9 mouse cellular contexts compared by ENCODE assay signal in the genomic region with DNA sequence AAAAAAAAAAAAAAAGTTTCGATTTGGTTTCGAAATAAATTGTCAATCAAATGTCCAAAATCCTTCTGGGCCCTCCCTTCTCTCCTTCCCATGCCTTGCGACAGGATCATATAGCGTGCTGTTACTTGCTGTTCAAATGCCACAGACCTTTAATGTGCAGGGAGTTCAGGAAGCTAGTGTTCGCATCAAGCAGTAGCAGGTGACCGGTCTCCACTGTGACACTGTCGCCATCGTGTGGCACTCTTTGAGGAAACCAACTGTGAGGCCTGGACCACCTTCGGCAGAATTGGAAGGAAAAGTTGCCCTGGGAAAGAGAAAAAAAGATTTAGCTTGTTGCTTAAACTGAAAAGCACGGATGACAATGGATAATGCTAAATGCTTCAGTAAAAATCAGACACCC.
DNase-seq lines count a peak whose midpoint lies in the region; ATAC-seq and TF ChIP-seq lines count a peak whose summit lies in the region.
"Had no signal": no experiment of that assay in that cellular context is flagged by ENCODE, and none has a peak within 500 bp of the region (broad histone marks: within the 10 kb centered on the region; RNA-seq: fewer than 3 reads in every experiment).

No protein-coding gene starts in this region.

- TF ChIP-seq CTCF in layer of hippocampus, adult 2 months (conservative IDR thresholded peaks at IDR 0.05): peak; percentile 84
- peak; percentile 49; the same call in 1 of the 2 replicates for TF ChIP-seq CTCF in testis, adult 2 months (IDR thresholded peaks at IDR 0.05; ENCODE audit: control insufficient read depth, insufficient read depth, insufficient replicate concordance, low read depth, low read length)

- no peaks in the 10 kb centered on the region for H3K4me1 ChIP-seq in forebrain, embryonic 12.5 days
- no peaks in the 10 kb centered on the region for H3K4me1 ChIP-seq in midbrain, embryonic 11.5 days (ENCODE audit: control insufficient read depth, insufficient read depth, low read length)
- H3K4me1 ChIP-seq in testis, adult 2 months (ENCODE audit: control insufficient read depth, insufficient read depth, low read length): peaks cover 3% of the 10 kb centered on the region
- H3K4me1 ChIP-seq: limb, embryonic 15.5 days had no signal

- 26% methylated on average over 10 of the region's 10 CpGs for WGBS in forebrain, embryonic 12.5 days
- 19% methylated on average over 10 of the region's 10 CpGs for WGBS in midbrain, embryonic 11.5 days

- no peaks in the 10 kb centered on the region for H3K9me3 ChIP-seq in forebrain, embryonic 12.5 days
- H3K9me3 ChIP-seq in midbrain, embryonic 11.5 days (ENCODE audit: control insufficient read depth, low read length): no peaks in the 10 kb centered on the region
- H3K9me3 ChIP-seq: limb, embryonic 15.5 days had no signal

- H3K36me3 ChIP-seq in forebrain, embryonic 12.5 days (replicated peaks): no peaks in the 10 kb centered on the region
- no peaks in the 10 kb centered on the region for H3K36me3 ChIP-seq in midbrain, embryonic 11.5 days (ENCODE audit: control insufficient read depth, insufficient read depth, low read length)
- no peaks in the 10 kb centered on the region for H3K36me3 ChIP-seq in testis, adult 2 months (ENCODE audit: control insufficient read depth, insufficient read depth, low read length)
- H3K36me3 ChIP-seq: limb, embryonic 15.5 days had no signal

- H3K27ac ChIP-seq in forebrain, embryonic 12.5 days: no peak overlapping the region
- H3K27ac ChIP-seq in layer of hippocampus, adult 2 months: no peak overlapping the region
- H3K27ac ChIP-seq in midbrain, embryonic 11.5 days (ENCODE audit: low read depth, low read length): no peak overlapping the region
- H3K27ac ChIP-seq in testis, adult 2 months (ENCODE audit: control insufficient read depth, insufficient read depth, low read depth, low read length): no peak overlapping the region
- H3K27ac ChIP-seq: limb, embryonic 15.5 days had no signal

- no peak overlapping the region for H3K4me2 ChIP-seq in forebrain, embryonic 12.5 days
- no peak overlapping the region for H3K4me2 ChIP-seq in midbrain, embryonic 11.5 days
- H3K4me2 ChIP-seq: limb, embryonic 15.5 days had no signal

- peak; percentile 73; the same call in 1 of the 2 replicates for ATAC-seq in forebrain, embryonic 12.5 days (ENCODE audit: low FRiP score)
- ATAC-seq in midbrain, embryonic 11.5 days (ENCODE audit: low FRiP score): peak; percentile 85
- ATAC-seq in granulocyte monocyte progenitor cell, adult 5-6 weeks (replicated peaks; ENCODE audit: poor library complexity, severe bottlenecking): no peak

- TF ChIP-seq POLR2A in testis, adult 2 months (IDR thresholded peaks at IDR 0.05; ENCODE audit: control insufficient read depth, low read depth, low read length): no peak

- no peak overlapping the region for H3K9ac ChIP-seq in forebrain, embryonic 12.5 days
- H3K9ac ChIP-seq in midbrain, embryonic 11.5 days (ENCODE audit: low read length): no peak overlapping the region
- H3K9ac ChIP-seq: limb, embryonic 15.5 days had no signal

- no peak overlapping the region for H3K4me3 ChIP-seq in forebrain, embryonic 12.5 days (replicated peaks)
- peak overlapping the region; percentile 39 for H3K4me3 ChIP-seq in layer of hippocampus, adult 2 months
- no peak overlapping the region for H3K4me3 ChIP-seq in midbrain, embryonic 11.5 days (ENCODE audit: low read depth, low read length)
- H3K4me3 ChIP-seq in testis, adult 2 months (ENCODE audit: control insufficient read depth, low read depth, low read length): peak overlapping the region; percentile 4; the same call in 1 of the 2 replicates
- H3K4me3 ChIP-seq: limb, embryonic 15.5 days had no signal

- peak; percentile 26 for DNase-seq in heart, postnatal 4 days
- DNase-seq in heart, adult 9 months (ENCODE audit: low spot score in 2 of 2): no peak
- DNase-seq in ZHBTc4 (ENCODE audit: low read depth, low spot score): peak; percentile 55
- peak; percentile 64 to 65 for DNase-seq in layer of hippocampus, adult 2 months (ENCODE audit: low spot score in 2 of 2)
- peak; percentile 93 for DNase-seq in midbrain, embryonic 11.5 days (ENCODE audit: low spot score, missing footprints)

- H3K27me3 ChIP-seq in forebrain, embryonic 12.5 days: no peaks in the 10 kb centered on the region
- H3K27me3 ChIP-seq in midbrain, embryonic 11.5 days (ENCODE audit: control insufficient read depth, insufficient read depth, low read length): no peaks in the 10 kb centered on the region
- H3K27me3 ChIP-seq in testis, adult 2 months (ENCODE audit: control insufficient read depth, insufficient read depth, low read length): no peaks in the 10 kb centered on the region
- H3K27me3 ChIP-seq: limb, embryonic 15.5 days had no signal

Comparison
In these comparisons a context has a peak if more than half of its experiments do, and no peak if none do; other contexts are left out.
1. DNase-seq: peak in heart, postnatal 4 days (single experiment), ZHBTc4 (single experiment), layer of hippocampus, adult 2 months (2 of 2) and midbrain, embryonic 11.5 days (single experiment); none in heart, adult 9 months (0 of 2).
2. H3K4me3 ChIP-seq: peak in layer of hippocampus, adult 2 months (single experiment) and testis, adult 2 months (single experiment); none in forebrain, embryonic 12.5 days (single experiment) and midbrain, embryonic 11.5 days (single experiment).